Mouse (Mus musculus): Measurements from ENCODE around the gene Hlcs.

DNA sequence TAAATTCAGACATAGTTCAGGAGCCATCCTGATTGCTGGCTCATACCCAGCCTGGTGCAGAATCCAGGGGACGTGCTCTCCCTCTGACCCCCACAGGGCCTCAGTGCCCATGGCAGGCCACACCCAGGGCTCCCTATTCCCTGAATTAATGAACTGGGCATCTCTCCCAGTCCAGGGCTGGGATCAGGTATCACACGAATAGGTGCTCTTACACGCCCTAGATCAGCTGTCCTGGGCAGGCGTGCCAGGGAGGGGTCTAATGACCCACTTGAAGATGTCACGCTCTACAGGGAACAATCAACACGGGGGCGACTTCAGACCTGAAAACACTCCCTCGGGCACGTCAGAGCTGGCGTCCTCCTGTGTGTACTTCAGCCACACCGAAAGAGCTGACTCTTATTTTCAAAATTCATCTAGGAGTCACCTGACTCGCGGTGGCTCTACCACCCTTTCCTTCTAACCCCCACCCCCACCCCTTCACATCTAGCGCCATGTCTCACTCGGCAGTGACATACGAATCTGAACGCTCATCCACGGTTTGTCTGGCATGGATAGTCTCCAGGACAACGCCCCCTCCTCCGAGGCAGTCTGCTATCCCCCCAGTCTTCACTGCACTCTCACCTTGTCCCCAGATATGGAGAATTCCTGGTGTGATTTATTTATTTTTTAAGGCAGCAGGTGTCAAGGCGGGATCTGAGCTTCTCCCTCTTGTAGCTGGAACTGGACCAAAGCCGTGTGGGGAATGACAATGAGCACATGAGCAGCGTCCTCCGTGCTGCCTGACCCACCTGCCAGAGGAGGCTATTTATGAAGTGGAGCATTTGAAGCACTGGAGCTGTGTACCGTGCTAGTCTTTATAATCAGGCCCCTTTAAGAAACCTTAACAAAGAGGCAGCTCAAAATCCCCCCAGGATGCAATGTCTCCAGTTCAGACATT, 121.7 kb downstream of the Hlcs start:
- TF ChIP-seq CTCF (IDR thresholded peaks at IDR 0.05; ENCODE audit: insufficient read depth, low read length) (no peak), POLR2A (IDR thresholded peaks at IDR 0.05; ENCODE audit: borderline replicate concordance, extremely low read depth, low read depth, low read length) (no peak)

Measured in lung, adult 2 months (tissue).